ENCODE assay signal across 8 mouse cellular contexts in the genomic region with DNA sequence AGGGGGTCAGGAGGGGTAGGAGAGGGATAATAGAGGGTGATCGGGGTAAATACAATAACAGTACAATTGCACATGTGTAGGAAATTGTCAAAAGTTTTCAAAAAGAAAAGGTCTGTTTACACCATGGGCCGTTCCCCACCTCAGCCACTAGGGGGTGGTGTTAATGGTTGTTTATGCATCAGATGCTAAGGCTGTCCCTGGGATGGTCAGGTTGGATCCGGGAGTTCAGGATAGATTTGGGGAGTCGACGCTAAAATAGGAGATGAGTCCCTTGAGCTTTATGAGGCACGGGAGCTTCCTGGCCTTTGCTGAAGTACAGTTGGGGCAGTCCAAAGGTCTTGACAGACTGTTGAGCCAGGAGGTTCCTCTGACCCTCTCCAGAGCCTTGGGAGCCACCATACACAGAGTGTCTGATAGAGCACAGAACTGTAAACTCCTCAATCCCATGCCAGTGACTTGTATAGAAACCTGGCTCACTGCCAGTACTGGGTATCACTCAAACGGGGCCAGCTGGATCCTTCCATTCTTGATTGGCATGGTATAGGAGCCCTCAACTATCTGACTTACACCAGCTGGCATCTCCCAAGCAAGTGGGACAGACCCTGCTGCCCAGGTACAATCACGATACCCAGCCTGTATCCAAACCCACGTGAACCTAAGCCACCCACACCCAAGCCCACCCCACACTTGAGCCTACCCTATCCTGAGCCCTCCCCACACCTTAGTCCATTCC.
DNase-seq lines count a peak whose midpoint lies in the region; ATAC-seq and TF ChIP-seq lines count a peak whose summit lies in the region.

No protein-coding gene starts in this region.

- 69% methylated on average over 9 of the region's 9 CpGs for WGBS in hindbrain, embryonic 11.5 days
- WGBS in hindbrain, embryonic 16.5 days, result 57% methylated on average over 9 of the region's 9 CpGs
- WGBS in small intestine, adult 2 months, result 52% methylated on average over 9 of the region's 9 CpGs

- H3K27me3 ChIP-seq in hindbrain, embryonic 11.5 days (ENCODE audit: control insufficient read depth, insufficient read depth, low read length), result no peaks in the 10 kb centered on the region
- no peaks in the 10 kb centered on the region for H3K27me3 ChIP-seq in hindbrain, embryonic 16.5 days (replicated peaks; ENCODE audit: control insufficient read depth, insufficient read depth, low read length)
- no peaks in the 10 kb centered on the region for H3K27me3 ChIP-seq in testis, adult 2 months (ENCODE audit: control insufficient read depth, insufficient read depth, low read length)
- H3K27me3 ChIP-seq in small intestine, adult 2 months (ENCODE audit: control insufficient read depth, insufficient read depth, low read length), result no peaks in the 10 kb centered on the region

- H3K4me2 ChIP-seq in hindbrain, embryonic 11.5 days (replicated peaks; ENCODE audit: low read depth, low read length), result no peak overlapping the region
- no peak overlapping the region for H3K4me2 ChIP-seq in hindbrain, embryonic 16.5 days (ENCODE audit: low read length)

- no peaks in the 10 kb centered on the region for H3K4me1 ChIP-seq in hindbrain, embryonic 11.5 days (replicated peaks; ENCODE audit: control insufficient read depth, insufficient read depth, low read length)
- H3K4me1 ChIP-seq in hindbrain, embryonic 16.5 days (ENCODE audit: control insufficient read depth, insufficient read depth, low read depth, low read length), result no peaks in the 10 kb centered on the region
- no peaks in the 10 kb centered on the region for H3K4me1 ChIP-seq in testis, adult 2 months (ENCODE audit: control insufficient read depth, insufficient read depth, low read length)
- no peaks in the 10 kb centered on the region for H3K4me1 ChIP-seq in small intestine, adult 2 months (ENCODE audit: control insufficient read depth, insufficient read depth, insufficient read length, low read length)

- ATAC-seq in hindbrain, embryonic 11.5 days (ENCODE audit: low FRiP score), result no peak
- no peak for ATAC-seq in hindbrain, embryonic 16.5 days

- no peaks in the 10 kb centered on the region for H3K36me3 ChIP-seq in hindbrain, embryonic 11.5 days (ENCODE audit: control insufficient read depth, insufficient read depth, low read length)
- H3K36me3 ChIP-seq in hindbrain, embryonic 16.5 days (ENCODE audit: control insufficient read depth, insufficient read depth, low read length), result no peaks in the 10 kb centered on the region
- no peaks in the 10 kb centered on the region for H3K36me3 ChIP-seq in testis, adult 2 months (ENCODE audit: control insufficient read depth, insufficient read depth, low read length)
- no peaks in the 10 kb centered on the region for H3K36me3 ChIP-seq in small intestine, adult 2 months (ENCODE audit: control insufficient read depth, insufficient read depth, low read length)

- TF ChIP-seq CTCF in testis, adult 2 months (IDR thresholded peaks at IDR 0.05; ENCODE audit: control insufficient read depth, insufficient read depth, insufficient replicate concordance, low read depth, low read length), result peak; percentile 38; the same call in 1 of the 2 replicates
- TF ChIP-seq CTCF in small intestine, adult 2 months (IDR thresholded peaks at IDR 0.05; ENCODE audit: extremely low read depth, insufficient read length, insufficient replicate concordance, low read depth, low read length), result peak; percentile 29; the same call in 1 of the 2 replicates

- no peak overlapping the region for H3K9ac ChIP-seq in hindbrain, embryonic 11.5 days (ENCODE audit: low read depth, low read length)
- no peak overlapping the region for H3K9ac ChIP-seq in hindbrain, embryonic 16.5 days (ENCODE audit: low read depth, low read length)

- H3K4me3 ChIP-seq in hindbrain, embryonic 11.5 days (ENCODE audit: low read depth, low read length), result no peak overlapping the region
- H3K4me3 ChIP-seq in hindbrain, embryonic 16.5 days (ENCODE audit: low read length), result no peak overlapping the region
- H3K4me3 ChIP-seq in testis, adult 2 months (ENCODE audit: control insufficient read depth, low read depth, low read length), result no peak overlapping the region
- no peak overlapping the region for H3K4me3 ChIP-seq in small intestine, adult 2 months (ENCODE audit: low read depth, low read length)

- no peak for TF ChIP-seq POLR2A in testis, adult 2 months (IDR thresholded peaks at IDR 0.05; ENCODE audit: control insufficient read depth, low read depth, low read length)
- no peak for TF ChIP-seq POLR2A in small intestine, adult 2 months (IDR thresholded peaks at IDR 0.05; ENCODE audit: low read depth, low read length)

- no peaks in the 10 kb centered on the region for H3K9me3 ChIP-seq in hindbrain, embryonic 11.5 days (ENCODE audit: control insufficient read depth, low read length)
- no peaks in the 10 kb centered on the region for H3K9me3 ChIP-seq in hindbrain, embryonic 16.5 days (ENCODE audit: control insufficient read depth, low read length)

- H3K27ac ChIP-seq in hindbrain, embryonic 11.5 days (ENCODE audit: low read depth, low read length), result no peak overlapping the region
- H3K27ac ChIP-seq in hindbrain, embryonic 16.5 days (ENCODE audit: low read depth, low read length), result no peak overlapping the region
- no peak overlapping the region for H3K27ac ChIP-seq in testis, adult 2 months (ENCODE audit: control insufficient read depth, insufficient read depth, low read depth, low read length)
- H3K27ac ChIP-seq in small intestine, adult 2 months (ENCODE audit: insufficient read depth, low read depth, low read length), result no peak overlapping the region

- peak; percentile 52 for DNase-seq in hindbrain, embryonic 11.5 days (ENCODE audit: low spot score)
- no peak for DNase-seq in testis, postnatal 10 days (ENCODE audit: low spot score)
- DNase-seq in embryo, embryonic 10 days (ENCODE audit: low spot score), result peak; percentile 51
- DNase-seq in layer of hippocampus, postnatal 14 days (ENCODE audit: low spot score in 2 of 2), result no peak
- no peak for DNase-seq in right cerebral cortex, postnatal 36 days (ENCODE audit: low spot score in 2 of 2)

Comparison
In these comparisons a context has a peak if more than half of its experiments do, and no peak if none do; other contexts are left out.
1. DNase-seq: peak in hindbrain, embryonic 11.5 days (single experiment) and embryo, embryonic 10 days (single experiment); none in testis, postnatal 10 days (single experiment), layer of hippocampus, postnatal 14 days (0 of 2) and right cerebral cortex, postnatal 36 days (0 of 2).